Mouse (Mus musculus) C2C12 (cell line): ENCODE data around the gene Dmrtb1.

Experiments used
- CEBPB ChIP-seq: IDR thresholded peaks from one replicate; pipeline ENCODE4 v1.6.1; 2011; ENCODE audit warnings: low read depth, mild to moderate bottlenecking, control low read depth, moderate library complexity
- CTCF ChIP-seq: IDR thresholded peaks from one replicate; pipeline ENCODE4 v1.5.1; 2011; ENCODE audit not compliant: control insufficient read depth, insufficient read depth, insufficient read length
- MAX ChIP-seq: IDR thresholded peaks from one replicate; pipeline ENCODE4 v1.6.1; 2011; ENCODE audit warnings: mild to moderate bottlenecking, control low read depth
- MYOG ChIP-seq: IDR thresholded peaks from one replicate; pipeline ENCODE4 v1.6.1; 2011; ENCODE audit not compliant: control insufficient read depth, insufficient read length; ENCODE audit errors: extremely low read depth

GRCm38 (mm10) chr4:107706884-107707283, 22.9 kb upstream of the Dmrtb1 start:
- TF ChIP-seq CTCF = no peak
- no peak for TF ChIP-seq MAX
- TF ChIP-seq MYOG = no peak
- no peak for TF ChIP-seq CEBPB
